Mouse (Mus musculus) testis, adult 2 months (tissue): Measurements from ENCODE around the gene Zfp326.

Source experiments
- CTCF ChIP-seq: fragments of 200-500 bp; IDR thresholded peaks from 2 replicates; pipeline ENCODE4 v1.5.1; 2012; ENCODE audit warnings: low read depth, mild to moderate bottlenecking, inconsistent platforms, low read length, moderate library complexity; ENCODE audit not compliant: control insufficient read depth, insufficient read depth, insufficient replicate concordance
- POLR2A ChIP-seq: fragments of 200-500 bp; IDR thresholded peaks from 2 replicates; pipeline ENCODE4 v1.6.1; 2012; ENCODE audit warnings: low read depth, mild to moderate bottlenecking, inconsistent platforms, low read length, moderate library complexity; ENCODE audit not compliant: control insufficient read depth

DNA sequence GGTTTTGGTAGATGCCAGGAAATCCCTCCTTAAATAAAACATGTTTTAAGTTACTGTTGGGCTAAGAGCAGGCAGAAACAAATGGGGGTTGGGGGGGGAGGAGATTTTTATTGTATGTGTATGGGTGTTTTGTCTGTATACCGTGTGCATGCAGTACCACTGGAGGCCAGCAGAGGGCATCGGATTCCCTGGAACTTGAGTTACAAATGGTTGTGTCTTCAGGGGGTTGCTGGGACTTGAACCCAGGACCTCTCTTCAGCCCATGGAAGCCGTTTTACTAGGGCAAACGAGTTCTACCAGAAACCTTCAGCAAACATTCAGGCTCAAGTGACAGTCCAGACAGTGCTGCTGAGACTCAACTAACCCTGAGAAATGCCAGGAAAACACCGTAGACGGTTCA lies 41.9 kb downstream of the Zfp326 start:
- TF ChIP-seq CTCF, result peak; percentile 63; the same call in 1 of the 2 replicates
- TF ChIP-seq POLR2A, result no peak
